Mouse (Mus musculus) left cerebral cortex, postnatal 36 days (tissue): ENCODE measurements around the gene Snrpd3. TPM values are rescaled to one million over a fixed set of nuclear protein-coding genes. Genes with fewer than 3 reads are reported as not detected.
"Not testable (repeated sequence)": the region's sequence is repeated elsewhere in the genome, so short reads cannot be mapped to it uniquely, and the experiment has no call there.

Experiments
- DNase-seq, 2 experiments: peaks; one replicate each; pipeline ENCODE4 v3.0.0; 2021 to 2022; ENCODE audit warnings: low spot score in 2 of 2, mixed read lengths in 1 of 2
- intact Hi-C: fragments of 180-260 bp; cut with DNase I; formaldehyde crosslinking; loops from one replicate; pipeline ENCODE4 v1.15.1; 2025
- total RNA-seq, 2 experiments: library from RNA; stranded (reverse); gene quantifications; 2 replicates each; pipeline ENCODE4 v1.2.3; 2021

Snrpd3 gene
- total RNA-seq, 2 experiments from 2014 or later = 65.9 to 68.9 TPM

DNA sequence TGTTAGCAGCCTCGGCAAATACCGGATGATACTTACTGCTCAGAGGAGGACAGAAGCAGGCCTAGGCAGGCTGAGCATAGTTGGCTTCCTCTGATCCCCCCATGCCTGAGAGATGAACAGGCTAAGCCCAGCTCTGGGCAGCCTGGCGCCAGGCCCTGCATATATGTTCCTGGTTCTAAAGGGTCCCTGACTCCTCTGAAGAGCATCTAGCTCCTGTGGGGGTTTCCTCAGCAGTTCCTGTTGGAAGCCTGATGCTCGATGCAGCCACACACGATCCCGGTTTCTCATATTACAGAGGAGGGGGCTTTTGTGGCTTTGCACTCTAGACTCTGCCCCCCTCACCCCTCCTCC, 43.2 kb downstream of the Snrpd3 start:
- DNase-seq = no peak
- intact Hi-C loops = no loop called here

DNA sequence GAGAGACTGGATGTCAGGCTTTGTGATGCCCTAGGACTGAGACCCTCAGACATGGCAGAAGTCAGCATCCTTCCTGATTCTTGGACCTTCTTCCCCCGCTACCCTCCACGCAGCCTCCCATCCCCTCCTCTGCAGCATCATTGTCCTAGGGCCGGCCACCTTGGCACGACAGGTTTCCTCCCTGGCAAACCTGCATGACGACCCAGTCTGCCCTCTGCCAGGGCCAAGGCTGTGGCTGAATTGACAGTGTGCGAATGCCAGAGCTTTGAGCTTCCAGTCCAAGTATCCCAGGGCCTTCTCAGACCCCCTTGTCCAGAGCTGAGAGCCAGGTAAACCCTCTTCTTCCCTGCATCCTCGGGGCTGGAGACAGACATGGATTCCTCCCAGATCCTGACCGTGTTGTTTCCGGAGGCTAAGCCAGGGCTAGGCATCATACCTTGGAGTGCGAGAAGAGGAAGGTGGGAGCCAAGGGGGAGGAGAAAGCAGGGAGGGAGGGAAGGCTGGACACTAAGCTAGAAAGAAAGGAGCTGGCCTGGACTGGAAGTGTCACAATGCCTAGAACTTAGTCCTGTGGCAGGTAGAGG, 43.8 kb downstream of the Snrpd3 start, which contains the start of gene Ggt1:
Ggt1 (plus strand) TSS at position 534 of the 584 bp plus-strand sequence.
- intact Hi-C loops = no loop called here
- DNase-seq = peak in 1 of 2 experiments; percentile 3

DNA sequence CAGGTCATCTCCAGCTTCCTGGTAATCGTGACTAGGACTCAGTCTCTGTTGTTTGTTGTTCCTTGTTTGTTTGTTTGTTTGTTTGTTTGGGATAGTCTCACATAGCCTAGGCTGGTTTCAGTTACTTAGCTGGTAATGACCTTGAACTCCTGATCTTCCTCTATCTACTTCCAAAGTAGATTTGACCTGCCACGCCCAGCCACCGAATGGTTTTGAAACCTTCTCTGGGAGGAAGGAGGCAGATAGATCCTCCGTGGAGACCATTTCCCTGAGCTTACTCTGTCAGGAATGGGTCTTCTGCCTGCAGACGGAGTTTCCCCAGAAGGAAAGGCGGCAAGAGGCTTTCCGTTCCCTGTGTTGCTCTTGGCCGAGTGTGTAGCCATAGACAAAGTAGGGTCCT, 45.2 kb downstream of the Snrpd3 start:
- intact Hi-C loops = no loop called here
- DNase-seq = no peak

DNA sequence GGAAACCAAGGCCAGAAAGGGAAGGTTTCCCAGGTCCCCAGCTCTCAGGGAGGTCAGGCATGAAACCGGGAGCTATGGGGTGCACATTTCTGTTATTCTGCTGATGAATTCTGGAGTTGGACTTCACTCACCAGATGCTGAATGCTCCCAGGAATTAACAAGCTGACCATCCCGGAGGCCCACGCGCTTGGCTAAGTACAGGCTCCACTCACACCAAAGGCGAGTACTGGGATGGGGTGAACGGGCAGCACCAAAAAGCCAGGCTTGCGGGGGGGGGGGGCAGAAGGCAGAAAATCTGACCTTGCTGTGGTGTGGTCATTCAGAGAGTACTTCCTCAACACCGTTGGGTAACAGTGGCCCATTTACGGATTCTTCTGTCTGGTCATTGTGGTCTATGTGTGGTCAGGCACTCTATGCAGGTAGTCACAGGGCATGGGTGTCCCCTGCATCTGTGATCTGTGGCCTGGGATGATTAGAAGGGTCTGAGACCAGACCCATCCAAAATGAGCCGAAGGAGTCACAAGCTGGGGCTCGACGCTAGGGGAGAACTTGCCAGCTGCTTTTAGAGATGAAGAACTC, 47.4 kb downstream of the Snrpd3 start:
- intact Hi-C loops = no loop called here
- DNase-seq = no peak

GRCm38 (mm10) chr10:75565436-75565835, 48.1 kb downstream of the Snrpd3 start:
- no peak for DNase-seq
- intact Hi-C loops = no loop called here

GRCm38 (mm10) chr10:75565906-75566305, 48.6 kb downstream of the Snrpd3 start:
- intact Hi-C loops = no loop called here
- DNase-seq = no peak

- no peak for DNase-seq
- intact Hi-C loops = no loop called here
Observed at GRCm38 (mm10) chr10:75566321-75566720, 49.0 kb downstream of the Snrpd3 start.

GRCm38 (mm10) chr10:75566765-75567164, 49.4 kb downstream of the Snrpd3 start:
- intact Hi-C loops, DNase-seq: not testable (repeated sequence)

GRCm38 (mm10) chr10:75568029-75568428, 50.7 kb downstream of the Snrpd3 start:
- DNase-seq = no peak
- intact Hi-C loops = no loop called here

GRCm38 (mm10) chr10:75568441-75568840, 51.1 kb downstream of the Snrpd3 start:
- intact Hi-C loops = no loop called here
- no peak for DNase-seq

DNA sequence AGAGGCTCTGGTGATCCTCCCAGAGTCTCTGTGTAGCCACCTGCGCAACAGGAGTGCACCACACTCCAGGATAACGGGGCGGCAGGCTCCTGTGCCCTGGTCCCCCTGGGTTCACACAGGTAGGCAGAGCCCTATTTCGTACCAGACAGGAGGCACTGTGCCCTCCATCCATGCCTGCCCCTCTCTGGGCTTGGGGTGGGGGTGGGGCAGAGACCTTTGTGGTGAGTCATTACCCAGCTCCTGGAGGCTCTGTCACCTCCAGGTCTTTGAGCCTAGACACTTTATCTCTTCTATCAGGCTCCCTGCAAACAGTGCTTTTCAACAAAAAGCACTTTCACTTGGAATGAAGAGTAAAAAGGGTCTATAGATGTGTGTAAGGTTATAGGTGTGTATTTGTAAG, 51.5 kb downstream of the Snrpd3 start:
- intact Hi-C loops = no loop called here
- no peak for DNase-seq

- intact Hi-C loops = no loop called here
- no peak for DNase-seq
Observed at GRCm38 (mm10) chr10:75570981-75571657, 53.8 kb downstream of the Snrpd3 start.

- no peak for DNase-seq
- intact Hi-C loops = no loop called here
Observed at GRCm38 (mm10) chr10:75571937-75572336, 54.6 kb downstream of the Snrpd3 start.

- intact Hi-C loops = no loop called here
- DNase-seq = no peak
Observed at GRCm38 (mm10) chr10:75573181-75573580, 55.8 kb downstream of the Snrpd3 start.

DNA sequence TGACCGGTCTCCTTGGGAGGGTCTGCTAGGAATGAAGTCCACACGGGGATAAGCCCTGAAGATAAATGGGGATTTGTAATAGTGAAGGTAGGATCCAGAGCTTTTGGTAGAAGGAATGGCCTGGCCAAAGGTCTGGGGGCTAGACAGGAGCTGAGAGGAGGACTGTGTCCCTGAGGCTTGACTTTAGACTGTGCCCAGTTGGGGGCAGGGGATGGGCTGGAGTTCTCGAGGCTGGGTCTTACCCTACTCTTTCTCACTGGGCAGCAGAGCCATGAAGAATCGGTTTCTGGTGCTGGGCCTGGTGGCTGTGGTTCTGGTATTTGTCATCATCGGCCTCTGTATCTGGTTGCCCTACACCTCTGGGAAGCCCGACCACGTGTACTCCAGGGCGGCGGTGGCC, 56.6 kb downstream of the Snrpd3 start:
- intact Hi-C loops = no loop called here
- DNase-seq = no peak

DNA sequence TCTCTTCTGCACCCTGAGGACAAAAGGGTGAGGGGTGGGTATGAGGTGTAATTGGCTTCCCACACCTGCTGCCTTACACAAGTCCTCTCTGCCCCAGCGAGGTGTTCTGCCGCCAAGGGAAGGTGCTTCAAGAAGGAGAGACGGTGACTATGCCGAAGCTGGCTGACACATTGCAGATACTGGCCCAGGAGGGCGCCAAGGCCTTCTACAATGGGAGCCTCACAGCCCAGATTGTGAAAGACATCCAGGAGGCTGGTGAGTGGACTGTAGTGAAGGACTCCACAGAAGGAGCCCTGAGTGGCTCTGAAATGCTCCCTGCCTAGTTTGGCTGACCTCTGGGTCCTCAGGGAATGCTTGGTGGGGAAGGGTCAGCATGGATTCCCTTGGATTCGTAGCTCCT, 61.8 kb downstream of the Snrpd3 start:
- no peak for DNase-seq
- intact Hi-C loops = no loop called here

DNA sequence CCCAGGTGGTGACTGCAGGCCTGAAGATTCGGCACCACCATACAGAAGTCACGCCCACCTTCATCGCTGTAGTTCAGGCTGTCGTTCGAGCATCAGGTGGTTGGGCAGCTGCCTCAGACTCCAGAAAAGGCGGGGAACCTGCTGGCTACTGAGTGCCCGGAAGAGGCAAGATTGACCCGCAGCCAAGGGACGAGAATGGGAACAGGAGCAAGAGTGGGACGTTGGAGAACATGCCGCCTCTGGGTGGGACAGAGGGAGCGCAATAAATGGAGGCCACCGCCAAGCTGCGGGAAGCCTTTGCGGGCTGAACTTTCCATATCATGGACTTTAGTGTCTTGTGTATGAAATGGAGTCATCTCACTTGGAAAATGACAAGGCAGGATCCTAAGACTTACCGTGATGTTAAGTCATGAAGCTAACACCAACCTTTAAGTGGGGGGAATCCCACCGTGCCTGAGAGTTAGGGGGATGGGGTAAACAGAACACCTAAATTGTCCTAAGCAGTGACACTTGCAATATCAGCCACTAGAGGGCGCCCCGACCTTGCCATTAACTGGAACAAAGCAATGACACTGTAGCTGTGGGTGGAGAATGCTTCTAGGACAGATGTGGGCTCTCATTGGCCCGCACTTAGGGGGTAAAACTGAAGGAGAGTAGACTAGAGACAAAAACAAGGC, 68.7 kb downstream of the Snrpd3 start:
- peak; percentile 82 to 87 for DNase-seq
- intact Hi-C loops = loop anchor here (2.0 to 10.0 kb wide), 4 partner anchors 49 to 369 kb away; partner anchors contain the start of gene Gm5134

DNA sequence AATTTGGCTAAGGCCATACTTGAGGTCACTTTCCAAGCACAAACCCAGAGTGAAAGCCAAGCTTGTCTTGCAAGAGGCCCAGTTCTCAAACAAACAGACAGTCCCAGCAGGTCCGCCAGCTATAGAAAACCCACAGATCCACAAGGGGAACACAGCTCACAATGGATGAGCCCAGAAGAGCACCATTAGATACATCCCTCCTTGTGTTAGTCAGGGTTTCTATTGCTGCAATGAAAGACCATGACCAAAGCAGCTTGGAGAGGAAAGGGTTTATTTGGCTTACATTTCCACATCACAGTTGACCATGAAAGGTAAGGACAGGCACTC, 69.2 kb downstream of the Snrpd3 start:
- intact Hi-C loops = loop anchor here (2.0 to 10.0 kb wide), 4 partner anchors 48 to 368 kb away; partner anchors contain the start of gene Gm5134
- no peak for DNase-seq
